Mouse (Mus musculus): ENCODE measurements around the gene Slc27a4. TPM values are rescaled to one million over a fixed set of nuclear protein-coding genes. Genes with fewer than 3 reads are reported as not detected.

The Slc27a4 gene
- polyA plus RNA-seq, 1 experiment = 26.8 TPM

DNA sequence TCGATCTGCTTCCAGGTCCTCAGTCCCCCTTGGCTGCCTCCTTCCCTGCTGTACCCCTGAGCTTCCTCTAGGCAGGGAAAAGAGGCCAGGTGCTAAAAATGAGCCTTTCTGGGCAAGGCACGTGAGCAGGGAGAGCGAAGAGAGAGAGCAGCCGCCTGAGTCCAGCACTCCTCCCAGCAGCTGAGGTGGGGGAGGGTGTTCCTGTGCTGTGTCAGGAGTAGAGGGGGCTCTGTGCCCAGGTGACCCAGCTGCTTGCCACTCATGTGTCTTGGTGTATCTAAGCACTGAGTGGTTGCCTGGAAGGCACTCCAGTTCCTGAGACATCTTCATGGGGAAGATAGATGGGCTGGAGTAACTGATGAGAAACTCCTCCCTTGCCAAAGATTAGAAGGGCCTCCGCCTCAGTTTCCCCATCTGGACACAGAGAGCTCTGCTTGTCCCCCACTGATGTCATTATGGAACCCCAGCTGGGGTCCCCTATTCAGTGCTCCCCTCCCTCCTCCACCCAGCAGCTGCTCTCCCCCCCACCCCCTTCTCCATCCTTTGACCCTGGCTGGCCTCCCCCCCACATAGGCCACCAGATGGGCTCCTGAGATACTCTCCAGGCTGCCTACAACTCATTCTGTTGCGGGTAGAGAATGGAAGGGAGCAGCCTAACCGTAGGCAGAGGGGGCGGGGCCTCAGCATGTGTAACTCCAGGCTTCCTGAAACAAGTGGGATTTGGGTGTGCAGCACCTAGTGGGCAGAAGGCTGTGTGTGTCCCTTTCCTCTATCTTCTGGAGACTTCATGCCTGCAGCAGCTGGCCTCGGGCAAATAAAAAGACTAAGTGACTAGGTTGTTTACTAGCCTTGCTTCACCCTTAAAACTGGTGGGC lies 41.0 kb downstream of the Slc27a4 start:
- no peaks in the 10 kb centered on the region for H3K79me2 ChIP-seq (ENCODE audit: control insufficient read depth, insufficient read depth)
- no peaks in the 10 kb centered on the region for H3K36me3 ChIP-seq (ENCODE audit: control insufficient read depth, insufficient read depth)
- no peak overlapping the region for H3K4me3 ChIP-seq
- no peak overlapping the region for H3ac ChIP-seq (ENCODE audit: control insufficient read depth, insufficient read length)
- H3K27me3 ChIP-seq (ENCODE audit: control insufficient read depth, insufficient read depth, insufficient read length) = no peaks in the 10 kb centered on the region
- TF ChIP-seq TCF3 (IDR thresholded peaks at IDR 0.05; ENCODE audit: insufficient read length, low read depth) = no peak
- no peak for TF ChIP-seq TCF12 (IDR thresholded peaks at IDR 0.05; ENCODE audit: insufficient read depth, poor library complexity, severe bottlenecking)
- no peak for TF ChIP-seq REST (IDR thresholded peaks at IDR 0.05; ENCODE audit: insufficient read depth, insufficient read length)
- TF ChIP-seq POLR2A (IDR thresholded peaks at IDR 0.05; ENCODE audit: insufficient read length, low read depth) = no peak
- no peak for TF ChIP-seq SRF (IDR thresholded peaks at IDR 0.05; ENCODE audit: control insufficient read depth, insufficient read length, low read depth)
- TF ChIP-seq POLR2AphosphoS2 (IDR thresholded peaks at IDR 0.05; ENCODE audit: insufficient read length, low read depth) = no peak
- no peak for TF ChIP-seq E2F4 (IDR thresholded peaks at IDR 0.05; ENCODE audit: insufficient read depth)
- TF ChIP-seq MYOD1 (IDR thresholded peaks at IDR 0.05; ENCODE audit: control insufficient read depth in 1 of 3, insufficient read length in 2 of 3, low read depth in 2 of 3) = no peak
- no peak for TF ChIP-seq MAX (IDR thresholded peaks at IDR 0.05; ENCODE audit: low read depth)
- no peak for TF ChIP-seq USF1 (IDR thresholded peaks at IDR 0.05; ENCODE audit: low read depth)
- TF ChIP-seq MYOG (IDR thresholded peaks at IDR 0.05; ENCODE audit: control insufficient read depth in 1 of 3, insufficient read depth in 1 of 3, insufficient read length in 2 of 3, low read depth in 2 of 3) = no peak
- TF ChIP-seq CEBPB (IDR thresholded peaks at IDR 0.05; ENCODE audit: insufficient read depth, poor library complexity, severe bottlenecking) = no peak
- no peak overlapping the region for H3K4me2 ChIP-seq (ENCODE audit: low read depth)

DNA sequence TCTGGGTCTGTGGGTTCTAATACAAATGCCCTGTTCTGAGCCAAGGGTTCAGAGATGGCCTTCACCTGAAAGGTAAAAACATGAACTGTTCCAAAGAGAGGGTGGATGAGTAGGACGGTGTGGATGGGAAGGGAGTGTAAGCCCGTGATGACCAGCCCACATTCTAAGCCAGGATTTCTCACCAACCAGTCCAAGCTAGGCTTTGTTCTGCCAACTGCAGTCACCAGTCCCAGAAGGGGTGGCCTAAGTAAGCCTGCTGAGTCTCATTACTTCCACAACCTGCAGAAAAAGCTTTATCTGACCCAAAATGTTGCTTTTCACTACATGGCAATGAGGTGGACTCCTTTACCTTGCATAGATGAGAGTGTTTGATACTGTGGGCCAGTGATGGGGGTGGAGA lies 41.7 kb downstream of the Slc27a4 start:
- H3K4me2 ChIP-seq (ENCODE audit: low read depth) = no peak overlapping the region
- H3K27me3 ChIP-seq (ENCODE audit: control insufficient read depth, insufficient read depth, insufficient read length) = no peaks in the 10 kb centered on the region
- H3K36me3 ChIP-seq (ENCODE audit: control insufficient read depth, insufficient read depth) = no peaks in the 10 kb centered on the region
- H3ac ChIP-seq (ENCODE audit: control insufficient read depth, insufficient read length) = no peak overlapping the region
- H3K4me3 ChIP-seq = no peak overlapping the region
- H3K79me2 ChIP-seq (ENCODE audit: control insufficient read depth, insufficient read depth) = no peaks in the 10 kb centered on the region
- TF ChIP-seq MAX (IDR thresholded peaks at IDR 0.05; ENCODE audit: low read depth) (no peak), USF1 (IDR thresholded peaks at IDR 0.05; ENCODE audit: low read depth) (no peak), POLR2AphosphoS2 (IDR thresholded peaks at IDR 0.05; ENCODE audit: insufficient read length, low read depth) (no peak), REST (IDR thresholded peaks at IDR 0.05; ENCODE audit: insufficient read depth, insufficient read length) (no peak), E2F4 (IDR thresholded peaks at IDR 0.05; ENCODE audit: insufficient read depth) (no peak), SRF (IDR thresholded peaks at IDR 0.05; ENCODE audit: control insufficient read depth, insufficient read length, low read depth) (no peak), MYOG (IDR thresholded peaks at IDR 0.05; ENCODE audit: control insufficient read depth in 1 of 3, insufficient read depth in 1 of 3, insufficient read length in 2 of 3, low read depth in 2 of 3) (no peak), POLR2A (IDR thresholded peaks at IDR 0.05; ENCODE audit: insufficient read length, low read depth) (no peak), TCF12 (IDR thresholded peaks at IDR 0.05; ENCODE audit: insufficient read depth, poor library complexity, severe bottlenecking) (no peak), TCF3 (IDR thresholded peaks at IDR 0.05; ENCODE audit: insufficient read length, low read depth) (no peak), MYOD1 (IDR thresholded peaks at IDR 0.05; ENCODE audit: control insufficient read depth in 1 of 3, insufficient read length in 2 of 3, low read depth in 2 of 3) (no peak), CEBPB (IDR thresholded peaks at IDR 0.05; ENCODE audit: insufficient read depth, poor library complexity, severe bottlenecking) (no peak)

DNA sequence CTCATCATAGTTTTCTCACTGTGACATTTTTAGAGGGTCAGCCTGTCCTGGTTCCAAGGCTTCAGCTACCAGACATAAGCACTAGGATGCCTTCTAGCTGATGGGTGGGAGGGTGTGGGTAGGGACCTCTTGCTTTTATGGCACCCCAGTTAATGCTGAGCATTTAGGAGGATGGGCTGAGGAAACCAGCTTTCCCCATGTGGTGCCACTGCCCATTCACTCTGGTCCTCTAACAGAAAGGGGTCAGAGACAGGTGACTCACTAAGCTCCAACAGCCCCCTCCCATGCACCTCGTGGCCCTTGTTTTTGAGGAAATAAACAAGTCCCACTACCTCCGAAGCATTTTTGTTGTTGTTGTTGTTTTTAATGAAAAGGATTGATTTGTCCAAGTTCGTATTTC lies 42.2 kb downstream of the Slc27a4 start:
- H3ac ChIP-seq (ENCODE audit: control insufficient read depth, insufficient read length) = no peak overlapping the region
- no peak overlapping the region for H3K4me3 ChIP-seq
- H3K79me2 ChIP-seq (ENCODE audit: control insufficient read depth, insufficient read depth) = no peaks in the 10 kb centered on the region
- TF ChIP-seq REST (IDR thresholded peaks at IDR 0.05; ENCODE audit: insufficient read depth, insufficient read length) (no peak), USF1 (IDR thresholded peaks at IDR 0.05; ENCODE audit: low read depth) (no peak), E2F4 (IDR thresholded peaks at IDR 0.05; ENCODE audit: insufficient read depth) (no peak), TCF12 (IDR thresholded peaks at IDR 0.05; ENCODE audit: insufficient read depth, poor library complexity, severe bottlenecking) (no peak), SRF (IDR thresholded peaks at IDR 0.05; ENCODE audit: control insufficient read depth, insufficient read length, low read depth) (no peak), POLR2AphosphoS2 (IDR thresholded peaks at IDR 0.05; ENCODE audit: insufficient read length, low read depth) (no peak), TCF3 (IDR thresholded peaks at IDR 0.05; ENCODE audit: insufficient read length, low read depth) (no peak), MAX (IDR thresholded peaks at IDR 0.05; ENCODE audit: low read depth) (no peak), POLR2A (IDR thresholded peaks at IDR 0.05; ENCODE audit: insufficient read length, low read depth) (no peak), MYOD1 (IDR thresholded peaks at IDR 0.05; ENCODE audit: control insufficient read depth in 1 of 3, insufficient read length in 2 of 3, low read depth in 2 of 3) (no peak), CEBPB (IDR thresholded peaks at IDR 0.05; ENCODE audit: insufficient read depth, poor library complexity, severe bottlenecking) (no peak), MYOG (IDR thresholded peaks at IDR 0.05; ENCODE audit: control insufficient read depth in 1 of 3, insufficient read depth in 1 of 3, insufficient read length in 2 of 3, low read depth in 2 of 3) (no peak)
- no peak overlapping the region for H3K4me2 ChIP-seq (ENCODE audit: low read depth)
- no peaks in the 10 kb centered on the region for H3K27me3 ChIP-seq (ENCODE audit: control insufficient read depth, insufficient read depth, insufficient read length)
- H3K36me3 ChIP-seq (ENCODE audit: control insufficient read depth, insufficient read depth) = no peaks in the 10 kb centered on the region

DNA sequence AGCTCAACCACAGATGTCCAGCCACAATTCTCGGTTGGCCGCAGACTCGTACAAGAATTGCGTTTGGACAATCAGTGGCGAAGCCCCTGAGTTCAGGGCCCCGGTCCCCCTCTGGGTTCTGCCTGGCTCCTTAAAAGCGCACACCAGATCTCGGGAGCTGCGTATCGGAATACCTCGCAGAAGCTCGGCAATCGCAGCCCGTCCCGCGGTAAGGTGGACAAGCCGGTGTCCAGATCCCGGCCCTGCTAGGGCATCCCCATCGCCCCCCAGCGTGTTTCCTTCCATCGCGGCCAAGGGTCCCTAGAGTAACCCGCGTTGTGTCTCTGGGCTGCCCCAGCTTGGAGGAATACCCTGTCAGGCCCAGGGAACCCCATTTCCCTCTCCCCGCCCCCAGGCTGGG lies 43.2 kb downstream of the Slc27a4 start:
- Histone ChIP-seq H3K27me3 (ENCODE audit: control insufficient read depth, insufficient read depth, insufficient read length) (no peaks in the 10 kb centered on the region), H3K36me3 (ENCODE audit: control insufficient read depth, insufficient read depth) (no peaks in the 10 kb centered on the region), H3K4me3 (no peak overlapping the region), H3K79me2 (ENCODE audit: control insufficient read depth, insufficient read depth) (no peaks in the 10 kb centered on the region), H3ac (ENCODE audit: control insufficient read depth, insufficient read length) (no peak overlapping the region), H3K4me2 (ENCODE audit: low read depth) (no peak overlapping the region)
- TF ChIP-seq POLR2A (IDR thresholded peaks at IDR 0.05; ENCODE audit: insufficient read length, low read depth) = no peak
- no peak for TF ChIP-seq E2F4 (IDR thresholded peaks at IDR 0.05; ENCODE audit: insufficient read depth)
- no peak for TF ChIP-seq USF1 (IDR thresholded peaks at IDR 0.05; ENCODE audit: low read depth)
- no peak for TF ChIP-seq REST (IDR thresholded peaks at IDR 0.05; ENCODE audit: insufficient read depth, insufficient read length)
- no peak for TF ChIP-seq SRF (IDR thresholded peaks at IDR 0.05; ENCODE audit: control insufficient read depth, insufficient read length, low read depth)
- TF ChIP-seq MAX (IDR thresholded peaks at IDR 0.05; ENCODE audit: low read depth) = no peak
- no peak for TF ChIP-seq MYOG (IDR thresholded peaks at IDR 0.05; ENCODE audit: control insufficient read depth in 1 of 3, insufficient read depth in 1 of 3, insufficient read length in 2 of 3, low read depth in 2 of 3)
- TF ChIP-seq TCF3 (IDR thresholded peaks at IDR 0.05; ENCODE audit: insufficient read length, low read depth) = no peak
- TF ChIP-seq POLR2AphosphoS2 (IDR thresholded peaks at IDR 0.05; ENCODE audit: insufficient read length, low read depth) = no peak
- no peak for TF ChIP-seq MYOD1 (IDR thresholded peaks at IDR 0.05; ENCODE audit: control insufficient read depth in 1 of 3, insufficient read length in 2 of 3, low read depth in 2 of 3)
- no peak for TF ChIP-seq TCF12 (IDR thresholded peaks at IDR 0.05; ENCODE audit: insufficient read depth, poor library complexity, severe bottlenecking)
- TF ChIP-seq CEBPB (IDR thresholded peaks at IDR 0.05; ENCODE audit: insufficient read depth, poor library complexity, severe bottlenecking) = no peak

Measured in myocyte (in vitro differentiated cells).